Mouse (Mus musculus): ENCODE data around the gene Arsg.

GRCm38 (mm10) chr11:109474086-109474742 lies 1.0 kb downstream of the Arsg start:
- TF ChIP-seq POLR2A (IDR thresholded peaks at IDR 0.05; ENCODE audit: borderline replicate concordance, control insufficient read depth, low read depth, low read length): no peak
- no peak for TF ChIP-seq CTCF (IDR thresholded peaks at IDR 0.05; ENCODE audit: control insufficient read depth, insufficient read depth, low read length)
